Comparison of ENCODE assay signal across 10 mouse cellular contexts in the genomic region with DNA sequence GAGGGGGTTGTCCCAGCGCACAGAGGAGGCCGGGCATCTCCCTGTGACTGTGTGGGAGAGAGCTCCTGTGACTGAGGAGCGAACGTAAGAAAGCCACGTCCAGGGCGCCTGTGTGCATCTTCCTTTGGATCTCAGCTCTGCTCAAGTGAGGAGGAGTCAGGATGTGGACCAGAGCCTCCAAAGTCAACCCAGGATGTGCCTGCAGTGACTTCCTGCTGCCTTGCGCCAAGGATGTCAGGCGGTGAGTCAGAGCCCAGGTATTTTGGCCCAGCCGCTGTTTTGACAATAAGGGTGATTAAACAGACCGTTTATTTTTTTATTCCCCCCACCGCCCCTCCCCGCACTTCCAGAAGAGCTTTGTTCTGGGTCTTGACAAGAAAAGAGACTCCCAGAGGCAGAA.
DNase-seq lines count a peak whose midpoint lies in the region; ATAC-seq and TF ChIP-seq lines count a peak whose summit lies in the region.
"Had no signal": no experiment of that assay in that cellular context is flagged by ENCODE, and none has a peak within 500 bp of the region (broad histone marks: within the 10 kb centered on the region; RNA-seq: fewer than 3 reads in every experiment).

No protein-coding gene starts in this region.

- H3K36me3 ChIP-seq in heart, embryonic 12.5 days = no peaks in the 10 kb centered on the region
- no peaks in the 10 kb centered on the region for H3K36me3 ChIP-seq in limb, embryonic 11.5 days (ENCODE audit: control insufficient read depth, insufficient read depth, low read length)
- H3K36me3 ChIP-seq: hindbrain, embryonic 15.5 days; midbrain, embryonic 10.5 days had no signal

- H3K9ac ChIP-seq in heart, embryonic 12.5 days = no peak overlapping the region
- no peak overlapping the region for H3K9ac ChIP-seq in limb, embryonic 11.5 days (ENCODE audit: low read length)
- H3K9ac ChIP-seq: hindbrain, embryonic 15.5 days had no signal

- DNase-seq in 3134 (ENCODE audit: extremely low read depth, insufficient read length, low spot score) (peak; percentile 90), ZHBTc4 (ENCODE audit: low read depth, low spot score) (peak; percentile 55)
- DNase-seq in limb, embryonic 11.5 days (ENCODE audit: low spot score) = peak; percentile 39
- DNase-seq in embryo, embryonic 10.5 days (ENCODE audit: low spot score) = no peak
- no peak for DNase-seq in retina, postnatal 1 day
- no peak for DNase-seq in cerebellum, adult 2 months

- H3K9me3 ChIP-seq in heart, embryonic 12.5 days (replicated peaks) = peaks cover 9% of the 10 kb centered on the region; the same call in 1 of the 2 replicates
- H3K9me3 ChIP-seq in limb, embryonic 11.5 days (ENCODE audit: control insufficient read depth, low read length) = no peaks in the 10 kb centered on the region
- H3K9me3 ChIP-seq: hindbrain, embryonic 15.5 days; midbrain, embryonic 10.5 days had no signal

- ATAC-seq in heart, embryonic 12.5 days (ENCODE audit: insufficient number of reproducible peaks, low FRiP score) = no peak; the same call in 1 of the 2 replicates
- ATAC-seq in limb, embryonic 11.5 days (ENCODE audit: insufficient number of reproducible peaks, low FRiP score, low TSS enrichment, low read depth) = no peak
- ATAC-seq in erythroblast, adult 5-6 weeks (replicated peaks; ENCODE audit: low FRiP score, poor library complexity, severe bottlenecking) = no peak

- 18% methylated on average over 12 of the region's 12 CpGs for WGBS in heart, embryonic 12.5 days
- 30% methylated on average over 12 of the region's 12 CpGs for WGBS in limb, embryonic 11.5 days
- WGBS in cerebellum, adult 2 months = 33% methylated on average over 12 of the region's 12 CpGs

- no peak for TF ChIP-seq POLR2A in cerebellum, adult 2 months (IDR thresholded peaks at IDR 0.05; ENCODE audit: borderline replicate concordance, insufficient read depth, low read length)

- no peak for TF ChIP-seq CTCF in cerebellum, adult 2 months (IDR thresholded peaks at IDR 0.05; ENCODE audit: borderline replicate concordance, insufficient read depth, low read depth, low read length)

- peak overlapping the region; percentile 5; the same call in 1 of the 2 replicates for H3K4me2 ChIP-seq in heart, embryonic 12.5 days
- no peak overlapping the region for H3K4me2 ChIP-seq in limb, embryonic 11.5 days (ENCODE audit: low read depth, severe bottlenecking)
- H3K4me2 ChIP-seq: hindbrain, embryonic 15.5 days had no signal

- H3K4me1 ChIP-seq in heart, embryonic 12.5 days (replicated peaks) = peaks cover 14% of the 10 kb centered on the region
- H3K4me1 ChIP-seq in limb, embryonic 11.5 days (ENCODE audit: control insufficient read depth, insufficient read depth, low read length) = 0 out of 2 replicates have a peak, but pooled peaks cover 10% of the 10 kb centered on the region
- no peaks in the 10 kb centered on the region for H3K4me1 ChIP-seq in cerebellum, adult 2 months (ENCODE audit: control insufficient read depth, insufficient read depth, low read length)
- H3K4me1 ChIP-seq: hindbrain, embryonic 15.5 days had no signal

- H3K27me3 ChIP-seq in heart, embryonic 12.5 days (replicated peaks) = peaks cover 22% of the 10 kb centered on the region
- no peaks in the 10 kb centered on the region for H3K27me3 ChIP-seq in limb, embryonic 11.5 days (ENCODE audit: control insufficient read depth, insufficient read depth, low read length)
- no peaks in the 10 kb centered on the region for H3K27me3 ChIP-seq in cerebellum, adult 2 months (ENCODE audit: control insufficient read depth, insufficient read depth, low read length)

- H3K27ac ChIP-seq in heart, embryonic 12.5 days (ENCODE audit: poor library complexity, severe bottlenecking) = no peak overlapping the region
- H3K27ac ChIP-seq in limb, embryonic 11.5 days (replicated peaks; ENCODE audit: low read depth, low read length) = 0 out of 2 replicates have a peak overlapping the region, but pooled peaks have one; percentile 39
- no peak overlapping the region for H3K27ac ChIP-seq in cerebellum, adult 2 months (ENCODE audit: insufficient read depth, low read length)
- H3K27ac ChIP-seq: hindbrain, embryonic 15.5 days; midbrain, embryonic 10.5 days had no signal

- no peak overlapping the region for H3K4me3 ChIP-seq in heart, embryonic 12.5 days
- no peak overlapping the region for H3K4me3 ChIP-seq in limb, embryonic 11.5 days (ENCODE audit: low read depth, low read length)
- no peak overlapping the region for H3K4me3 ChIP-seq in cerebellum, adult 2 months (replicated peaks; ENCODE audit: insufficient read depth, low read depth, low read length)
- H3K4me3 ChIP-seq: hindbrain, embryonic 15.5 days; midbrain, embryonic 10.5 days had no signal

Comparison
In these comparisons a context has a peak if more than half of its experiments do, and no peak if none do; other contexts are left out.
1. DNase-seq: peak in 3134 (single experiment), ZHBTc4 (single experiment) and limb, embryonic 11.5 days (single experiment); none in embryo, embryonic 10.5 days (single experiment), retina, postnatal 1 day (single experiment) and cerebellum, adult 2 months (0 of 2).